Mouse (Mus musculus) heart, postnatal 0 days (tissue): Measurements from ENCODE around the gene Ush1g.

Experiments used
- CTCF ChIP-seq: IDR thresholded peaks from 2 replicates; pipeline ENCODE4 v1.5.1; 2016; ENCODE audit warnings: antibody characterized with exemption, control low read depth, low read depth
- EP300 ChIP-seq: IDR thresholded peaks from 2 replicates; pipeline ENCODE4 v1.6.1; 2016; ENCODE audit warnings: antibody characterized with exemption, low read depth

DNA sequence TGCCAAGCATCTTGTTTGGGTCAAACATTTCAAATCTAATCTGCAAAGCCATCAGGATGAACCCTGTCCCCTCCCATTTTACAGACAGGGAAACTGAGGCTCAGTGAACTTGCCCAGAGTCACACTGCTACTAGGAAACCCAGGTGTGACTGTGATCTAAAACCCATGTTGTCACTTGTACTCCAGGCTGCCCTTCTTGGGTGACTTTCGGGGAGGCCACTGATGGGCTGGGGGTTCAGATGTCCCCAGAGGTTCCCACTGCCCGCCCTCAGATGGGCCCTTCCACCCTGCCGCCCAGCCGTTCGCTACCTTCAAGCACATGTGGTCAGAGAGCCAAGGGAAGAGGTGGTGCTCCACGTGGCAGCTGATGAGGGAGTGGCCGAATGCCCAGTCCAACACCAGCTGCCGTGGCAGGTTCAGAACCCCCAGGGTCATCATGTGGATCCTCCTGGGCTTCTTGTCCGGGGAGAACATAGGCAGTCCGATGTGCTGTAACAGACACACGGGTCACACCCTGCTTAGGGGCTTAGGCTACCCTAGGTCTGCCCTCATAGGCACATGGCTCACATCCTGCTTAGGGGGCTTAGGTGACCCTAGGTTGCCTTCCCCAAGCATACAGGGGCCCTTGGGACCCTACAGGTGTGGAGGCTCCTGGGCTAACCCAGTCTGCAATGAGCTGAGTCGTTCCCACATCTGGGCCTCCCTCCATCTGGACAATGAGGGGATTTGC lies 37.8 kb downstream of the Ush1g start:
- no peak for TF ChIP-seq CTCF
- TF ChIP-seq EP300: no peak
